Mouse (Mus musculus) thymus, postnatal 0 days (tissue): ENCODE results near the gene Myh13. TPM values are rescaled to one million over a fixed set of nuclear protein-coding genes. Genes with fewer than 3 reads are reported as not detected.
A peak's percentile ranks its signal among the peaks of the same experiment; 100 is the strongest.

Experiments used
- DNase-seq: peaks from one replicate; pipeline ENCODE4 v3.0.0-alpha.2; 2015; ENCODE audit warnings: low spot score
- polyA plus RNA-seq: library from polyadenylated mRNA; unstranded; fragments of >200 nt; fragmentation: Nextera tagmentation; extraction: Ambion mirVana; gene quantifications from 2 replicates; pipeline ENCODE4 v1.2.1, GENCODE M21; 2015

Gene Myh13
- polyA plus RNA-seq: 0.09 and 0.20 TPM in 2 replicates

GRCm38 (mm10) chr11:67321358-67321757 lies at the start of gene Myh13:
Myh13 (plus strand) TSS chr11:67321658.
- DNase-seq: no peak

DNA sequence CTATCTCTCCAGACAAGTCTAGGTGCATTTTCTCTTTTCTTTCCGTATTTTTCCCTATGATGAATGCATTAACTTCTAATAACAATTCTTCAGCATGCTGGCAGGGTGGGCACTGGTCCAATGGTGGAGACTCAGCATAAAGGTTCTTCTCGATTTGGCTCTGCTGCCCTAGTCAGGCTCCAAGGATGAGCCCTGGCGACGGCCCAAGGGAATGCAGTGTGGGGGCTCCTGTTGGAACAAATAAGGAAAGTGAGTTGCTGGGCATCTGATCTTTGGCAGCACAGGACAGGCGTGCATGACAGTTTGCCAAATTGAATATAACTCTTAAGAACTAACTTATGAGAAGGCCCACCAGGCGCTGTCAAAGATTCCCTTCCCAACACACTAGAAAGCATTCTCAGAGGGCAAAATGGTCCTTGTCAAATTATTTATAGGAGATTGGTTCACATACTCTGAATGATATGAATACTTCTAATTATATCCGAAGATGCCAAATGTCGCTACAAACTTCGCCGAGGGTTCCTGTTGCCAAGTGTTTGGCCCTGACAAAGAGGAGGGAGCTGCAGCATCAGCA lies 44.8 kb upstream of the Myh13 start, which contains the start of gene Myh8:
Myh8 (plus strand) TSS at position 524 of the 574 bp plus-strand sequence.
- no peak for DNase-seq

DNA sequence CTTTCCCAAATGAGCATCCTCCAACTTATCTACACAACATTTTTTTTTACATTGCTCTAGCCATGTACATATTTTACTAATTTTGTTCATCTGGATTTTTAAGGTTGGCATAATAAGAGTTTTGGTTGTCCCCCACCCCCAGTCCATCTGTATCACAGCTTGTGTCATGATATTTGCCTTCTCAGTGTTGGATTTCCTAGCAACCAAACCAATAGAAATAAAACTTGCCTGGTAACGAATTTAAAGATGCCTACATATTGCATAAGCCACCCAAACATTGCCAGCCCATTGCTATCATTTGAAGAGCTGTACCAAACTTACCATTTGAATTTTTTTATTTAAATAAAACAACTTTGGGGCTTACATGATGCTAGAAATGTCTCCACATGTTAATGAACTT lies 28.0 kb upstream of the Myh13 start:
- DNase-seq: no peak

GRCm38 (mm10) chr11:67313733-67314452 lies 7.6 kb upstream of the Myh13 start:
- no peak for DNase-seq

GRCm38 (mm10) chr11:67326536-67326935 lies 5.1 kb downstream of the Myh13 start:
- DNase-seq: no peak

GRCm38 (mm10) chr11:67344556-67344955 lies 23.1 kb downstream of the Myh13 start:
- no peak for DNase-seq

GRCm38 (mm10) chr11:67345186-67345855 lies 23.9 kb downstream of the Myh13 start:
- no peak for DNase-seq

- DNase-seq: no peak
Observed at GRCm38 (mm10) chr11:67345856-67346236, 24.4 kb downstream of the Myh13 start.

DNA sequence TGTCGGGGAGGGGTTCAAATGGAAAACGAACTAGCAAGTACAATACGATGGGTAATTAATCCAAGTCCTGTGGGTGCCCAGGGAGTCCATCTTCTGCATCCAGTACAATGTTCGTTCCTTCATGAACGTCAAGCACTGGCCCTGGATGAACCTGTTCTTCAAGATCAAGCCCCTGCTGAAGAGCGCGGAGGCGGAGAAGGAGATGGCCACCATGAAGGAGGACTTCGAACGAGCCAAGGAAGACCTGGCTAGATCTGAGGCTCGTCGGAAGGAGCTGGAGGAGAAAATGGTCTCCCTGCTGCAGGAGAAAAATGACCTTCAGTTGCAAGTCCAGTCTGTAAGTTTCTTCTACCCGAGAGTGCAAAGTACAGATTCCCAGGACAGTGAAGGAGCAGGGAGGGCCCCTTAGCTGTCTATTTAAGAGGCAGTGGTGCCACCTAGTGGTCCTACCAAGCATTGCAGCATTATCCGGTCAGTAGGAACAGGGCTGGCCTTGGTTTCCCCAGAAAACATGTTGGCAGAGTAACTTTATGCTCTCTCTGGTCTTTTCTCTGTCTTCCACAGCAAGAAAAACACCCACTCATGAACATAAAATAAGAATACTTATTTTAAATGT lies 28.8 kb downstream of the Myh13 start:
- peak; percentile 45 for DNase-seq

DNA sequence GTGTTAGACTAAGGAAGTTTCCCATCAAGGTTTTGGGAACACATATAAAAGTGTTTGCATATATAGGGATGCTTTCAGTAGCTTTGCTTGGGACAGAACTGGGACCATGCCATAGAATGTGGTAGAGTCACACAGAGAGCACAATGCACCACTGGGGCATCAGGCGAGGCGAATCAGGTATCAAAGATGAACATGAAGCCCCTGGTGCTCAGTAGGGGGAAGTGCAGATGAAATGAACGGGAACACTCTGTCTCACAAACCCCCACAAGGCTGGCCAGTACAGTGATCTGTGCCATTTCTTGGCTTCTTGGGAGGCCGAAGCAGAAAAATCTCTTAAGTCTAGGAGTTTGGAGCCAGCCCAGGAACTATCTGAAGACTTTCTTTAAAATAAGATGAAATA lies 31.6 kb downstream of the Myh13 start:
- DNase-seq: no peak

DNA sequence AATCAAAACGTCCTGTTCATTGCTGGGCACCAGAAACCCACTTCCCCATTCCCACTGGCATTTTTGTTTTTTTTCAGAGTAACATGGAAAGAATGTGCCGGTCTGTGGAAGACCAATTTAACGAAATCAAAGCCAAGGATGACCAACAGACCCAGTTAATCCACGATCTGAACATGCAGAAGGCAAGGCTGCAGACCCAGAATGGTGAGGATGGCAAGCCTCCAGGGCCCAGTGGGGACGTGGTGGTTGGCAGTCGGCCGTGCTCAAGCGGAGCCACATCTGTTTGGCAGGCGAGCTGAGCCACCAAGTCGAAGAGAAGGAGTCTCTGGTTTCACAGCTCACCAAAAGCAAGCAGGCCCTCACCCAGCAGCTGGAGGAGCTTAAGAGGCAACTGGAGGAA lies 36.6 kb downstream of the Myh13 start:
- DNase-seq: no peak

DNA sequence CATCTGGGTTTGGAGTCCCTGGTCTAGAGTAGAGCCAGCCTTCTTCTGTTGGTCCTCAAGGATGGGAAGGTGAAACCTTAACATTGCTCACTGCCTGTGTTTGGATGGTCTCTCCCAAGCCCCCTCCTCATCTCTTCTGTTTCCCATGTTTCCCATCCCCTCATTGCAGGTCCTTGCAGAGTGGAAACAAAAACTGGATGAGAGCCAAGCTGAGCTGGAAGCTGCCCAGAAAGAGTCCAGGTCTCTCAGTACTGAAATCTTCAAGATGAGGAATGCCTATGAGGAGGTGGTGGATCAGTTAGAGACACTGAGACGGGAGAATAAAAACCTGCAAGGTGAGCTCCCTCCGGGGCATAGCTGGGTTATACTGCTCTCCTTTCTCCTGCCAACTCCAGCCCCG lies 40.8 kb downstream of the Myh13 start:
- DNase-seq: no peak

GRCm38 (mm10) chr11:67364551-67364950 lies 43.1 kb downstream of the Myh13 start:
- no peak for DNase-seq

- no peak for DNase-seq
Observed at GRCm38 (mm10) chr11:67364986-67365721, 43.7 kb downstream of the Myh13 start.

- DNase-seq: no peak
Observed at GRCm38 (mm10) chr11:67366936-67367335, 45.5 kb downstream of the Myh13 start.

- DNase-seq: peak; percentile 8
Observed at GRCm38 (mm10) chr11:67373333-67373732, 51.9 kb downstream of the Myh13 start.

- DNase-seq: peak; percentile 28
Observed at GRCm38 (mm10) chr11:67376308-67376707, 54.9 kb downstream of the Myh13 start.

GRCm38 (mm10) chr11:67379703-67380510 lies 58.4 kb downstream of the Myh13 start:
- no peak for DNase-seq

- no peak for DNase-seq
Observed at GRCm38 (mm10) chr11:67381833-67382232, 60.4 kb downstream of the Myh13 start.

DNA sequence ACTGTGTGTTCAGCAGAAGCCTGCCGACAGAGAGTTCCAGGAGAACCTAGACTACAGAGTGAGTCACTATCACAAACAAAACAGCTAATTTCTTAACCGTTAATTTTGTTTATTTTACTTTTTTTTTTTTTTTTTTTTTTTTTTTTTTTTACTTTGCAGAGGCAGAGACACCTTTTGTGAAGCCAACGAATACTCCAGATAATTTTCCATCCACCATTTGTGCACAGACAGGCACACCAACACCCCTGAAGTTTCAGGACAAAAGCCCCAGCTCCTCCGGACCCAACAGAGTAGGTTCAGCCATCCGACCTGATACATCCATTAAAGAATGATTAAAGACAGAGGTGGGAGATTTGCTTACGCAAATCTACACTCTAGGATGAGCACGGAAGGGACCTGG lies 63.2 kb downstream of the Myh13 start:
- DNase-seq: no peak
